Mouse (Mus musculus): Measurements from ENCODE around the gene Sept1.
A peak's percentile ranks its signal among the peaks of the same experiment; 100 is the strongest.
"Not testable (repeated sequence)": the region's sequence is repeated elsewhere in the genome, so short reads cannot be mapped to it uniquely, and the experiment has no call there.

The Sept1 gene

DNA sequence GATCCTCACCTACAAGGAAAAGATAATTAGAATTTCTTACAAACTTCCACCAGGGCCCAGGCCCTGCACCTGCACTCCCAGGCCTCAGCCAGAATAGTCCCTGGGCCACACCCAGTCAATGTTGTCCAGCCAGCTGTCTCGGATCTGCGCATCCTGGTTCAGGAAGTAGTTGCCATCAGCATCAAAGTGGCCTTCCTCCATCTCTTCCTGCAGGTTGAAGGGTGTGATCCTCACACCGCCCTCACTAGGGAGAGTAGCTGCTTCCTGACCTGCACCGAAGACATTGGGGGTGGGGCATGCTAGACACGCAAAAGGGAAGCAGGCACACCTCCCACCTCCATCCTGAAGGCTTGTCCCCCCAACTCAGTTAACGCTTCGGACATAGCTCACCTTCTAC, 38.3 kb downstream of the Sept1 start:
- no peak for DNase-seq (ENCODE audit: low read depth, low spot score)

DNA sequence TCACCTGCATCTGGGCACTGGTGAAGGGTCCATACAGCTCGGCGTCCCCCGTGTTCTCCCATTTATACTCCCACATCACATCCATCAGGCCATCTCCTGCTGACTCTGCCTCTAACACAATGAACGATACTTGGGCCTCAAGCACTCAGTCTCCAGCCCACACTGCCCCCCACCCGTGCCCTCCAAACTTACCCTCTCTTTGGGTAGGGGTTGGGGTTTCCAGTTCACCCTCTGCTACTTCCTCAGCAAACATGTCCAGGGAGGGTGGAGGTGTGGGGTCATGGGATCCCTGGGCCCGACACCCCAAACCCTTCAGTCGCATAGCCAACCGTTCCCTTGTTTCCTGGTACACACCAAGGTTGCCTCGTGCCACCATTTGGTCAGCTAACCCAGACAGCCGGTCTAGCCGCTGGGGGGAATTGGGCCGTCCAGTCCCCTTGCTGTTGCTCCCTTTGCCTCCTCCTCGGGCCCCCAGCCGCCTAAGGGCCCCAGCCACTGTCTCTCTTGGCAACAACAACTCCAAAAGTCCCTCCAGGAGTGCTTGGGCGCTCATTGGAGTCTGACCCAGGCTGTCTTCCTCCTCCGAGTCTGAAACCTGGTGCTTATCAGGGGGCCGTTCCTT, 38.8 kb downstream of the Sept1 start:
- no peak for DNase-seq (ENCODE audit: low read depth, low spot score)

DNA sequence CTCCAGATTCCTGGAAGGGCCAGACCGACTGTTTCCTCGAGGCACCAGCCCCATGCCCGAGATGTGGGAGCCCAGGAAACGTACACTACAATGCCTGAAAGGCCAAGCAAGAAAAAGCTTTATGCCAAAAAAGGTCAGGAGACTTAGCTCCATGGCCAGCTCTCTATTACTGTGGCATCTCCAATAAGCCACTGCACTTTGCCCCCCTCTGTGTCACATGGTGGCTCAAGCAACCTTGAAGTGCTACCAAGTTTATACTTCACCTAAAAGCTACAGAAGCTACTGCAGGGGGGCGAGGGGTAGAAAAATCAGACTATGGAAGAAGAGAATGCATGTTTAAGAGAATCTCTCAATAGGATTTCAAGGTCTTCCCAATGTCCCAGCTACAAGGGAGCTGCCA, 39.9 kb downstream of the Sept1 start:
- no peak for DNase-seq (ENCODE audit: low read depth, low spot score)

DNA sequence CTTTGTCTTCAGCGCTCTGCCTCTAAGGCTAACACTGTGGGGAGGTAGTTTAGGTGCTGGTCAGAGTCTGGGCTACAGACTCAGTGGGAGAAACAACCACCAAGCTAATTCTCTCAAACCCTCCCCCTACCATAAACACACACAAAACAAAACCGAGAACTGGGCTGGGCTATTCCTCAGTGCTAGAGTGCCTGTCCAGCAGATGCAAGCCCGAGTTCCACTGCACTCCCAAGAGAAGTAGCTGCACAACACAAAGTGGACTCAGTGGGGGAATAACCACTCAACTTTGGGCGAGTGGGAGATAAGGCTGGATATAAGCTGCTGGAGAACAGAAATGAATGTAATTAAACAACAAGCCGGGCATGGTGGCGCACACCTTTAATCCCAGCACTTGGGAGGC, 42.3 kb downstream of the Sept1 start:
- DNase-seq (ENCODE audit: low read depth, low spot score) = no peak

DNA sequence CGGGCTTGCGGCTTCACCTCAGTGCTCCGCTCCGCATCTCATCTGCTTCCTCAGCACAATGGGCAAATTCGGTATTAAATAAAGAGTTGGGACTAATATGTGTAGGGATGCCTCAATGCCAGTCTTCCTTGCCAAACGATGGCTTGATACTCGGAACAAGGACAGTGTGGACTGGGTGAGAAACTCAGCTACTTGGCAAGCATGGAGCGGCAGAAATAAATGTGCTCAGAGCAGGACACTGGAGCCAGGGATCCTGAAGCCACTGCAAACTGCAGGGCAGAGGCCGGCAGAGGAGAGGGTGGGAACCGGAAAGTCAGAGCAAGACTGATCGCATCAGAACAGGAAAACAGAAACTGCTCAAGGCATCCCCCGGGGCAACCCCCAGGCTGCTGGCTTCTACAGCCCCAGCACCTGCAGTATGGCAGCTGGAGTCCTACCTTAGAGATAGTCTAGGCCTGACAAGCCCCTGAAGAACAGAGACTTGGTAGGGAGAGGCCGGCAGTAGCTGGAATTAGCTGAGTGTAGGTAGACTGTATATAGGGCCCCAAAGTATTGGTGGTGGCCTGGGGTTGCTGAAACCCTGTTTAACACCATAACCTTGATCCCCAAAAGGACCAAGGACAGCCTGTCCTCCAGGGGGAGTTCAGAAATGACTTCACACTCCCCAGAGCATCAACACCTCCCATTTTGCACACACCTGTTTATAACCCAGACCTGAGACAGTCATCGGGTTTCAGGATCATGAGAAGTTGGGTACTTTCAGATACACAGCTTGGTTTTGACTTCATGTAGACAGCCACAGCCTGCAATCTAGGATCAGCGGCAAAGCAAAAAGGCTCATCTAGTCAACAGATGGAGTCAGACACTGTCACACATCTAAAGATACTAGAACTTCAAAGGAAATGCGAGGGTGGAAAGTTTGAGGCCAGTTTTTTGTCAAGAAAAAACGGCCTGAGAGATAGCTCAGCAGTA, 44.3 kb downstream of the Sept1 start:
- peak; percentile 76 for DNase-seq (ENCODE audit: low read depth, low spot score)

DNA sequence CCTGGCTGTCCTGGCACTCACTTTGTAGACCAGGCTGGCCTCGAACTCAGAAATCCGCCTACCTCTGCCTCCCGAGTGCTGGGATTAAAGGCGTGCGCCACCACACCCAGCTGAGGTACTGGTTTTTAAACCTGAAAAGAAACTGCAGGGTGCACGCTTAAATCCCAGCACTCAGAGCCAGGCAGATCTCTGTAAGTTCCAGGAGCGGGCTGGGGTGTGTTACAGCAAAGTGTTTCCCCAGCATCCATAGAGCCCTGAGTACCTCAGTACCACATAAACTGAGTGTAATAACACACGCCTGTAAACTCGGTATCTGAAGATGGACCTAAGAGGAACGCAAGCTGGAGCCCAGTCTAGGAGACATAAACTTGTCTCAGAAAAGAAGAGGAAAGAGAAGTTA, 45.6 kb downstream of the Sept1 start:
- no peak for DNase-seq (ENCODE audit: low read depth, low spot score)

DNA sequence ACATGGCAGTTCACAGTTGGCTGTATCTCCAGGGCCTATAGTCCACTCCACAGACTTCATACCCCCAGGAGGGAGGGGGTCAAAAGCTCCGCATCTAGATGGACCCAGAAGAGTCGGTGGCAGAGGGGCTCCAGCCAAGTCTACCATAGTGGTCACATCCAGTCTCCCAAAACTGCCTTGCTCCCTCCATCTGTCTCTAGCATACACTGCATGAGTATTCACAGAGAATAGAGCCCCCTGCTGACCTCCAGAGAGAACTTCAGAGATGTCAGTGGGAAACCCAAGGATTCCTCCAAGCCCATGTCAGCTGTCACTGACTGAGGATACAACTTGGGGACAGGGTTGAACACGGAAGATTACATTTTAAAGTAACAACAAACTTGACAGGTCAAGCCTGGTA, 47.3 kb downstream of the Sept1 start:
- DNase-seq (ENCODE audit: low read depth, low spot score) = peak; percentile 50

DNA sequence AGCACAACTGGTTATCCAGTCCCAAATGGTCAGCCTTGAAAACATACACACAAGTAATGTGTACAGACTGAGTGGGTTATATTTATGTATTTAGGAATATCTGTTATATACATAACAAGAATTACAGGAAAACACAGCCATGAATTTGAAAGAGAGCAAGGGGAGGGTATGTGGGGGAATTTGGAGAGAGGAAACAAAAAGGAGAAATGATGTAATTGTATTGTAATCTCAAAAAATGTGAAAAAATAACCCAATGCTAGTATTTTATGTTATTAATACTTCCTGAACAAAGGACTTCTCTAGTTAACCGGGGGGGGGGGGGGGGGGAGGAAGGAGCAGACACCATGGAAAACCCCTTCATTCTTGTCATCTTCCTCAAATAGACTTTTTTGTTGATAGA, 48.2 kb downstream of the Sept1 start:
- DNase-seq (ENCODE audit: low read depth, low spot score) = no peak

DNA sequence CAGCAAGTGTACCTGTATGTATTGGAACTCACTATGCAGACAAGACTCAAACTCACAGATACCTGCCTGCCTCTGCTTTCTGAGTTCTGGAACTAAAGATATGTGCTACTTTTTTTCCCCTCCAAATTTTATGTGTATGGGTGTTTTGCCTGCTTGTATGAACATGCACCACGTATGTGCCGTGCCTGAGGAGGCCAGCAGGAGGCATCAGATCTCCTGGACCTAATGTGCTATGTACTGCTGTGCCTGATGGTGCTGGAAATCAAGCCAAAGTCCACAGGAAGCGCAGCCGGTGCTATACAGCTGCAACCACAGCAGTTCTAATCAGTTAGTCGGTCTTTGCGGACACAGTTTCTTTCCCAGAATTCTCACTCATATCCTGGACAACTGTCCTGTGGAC, 49.1 kb downstream of the Sept1 start:
- peak; percentile 60 for DNase-seq (ENCODE audit: low read depth, low spot score)

DNA sequence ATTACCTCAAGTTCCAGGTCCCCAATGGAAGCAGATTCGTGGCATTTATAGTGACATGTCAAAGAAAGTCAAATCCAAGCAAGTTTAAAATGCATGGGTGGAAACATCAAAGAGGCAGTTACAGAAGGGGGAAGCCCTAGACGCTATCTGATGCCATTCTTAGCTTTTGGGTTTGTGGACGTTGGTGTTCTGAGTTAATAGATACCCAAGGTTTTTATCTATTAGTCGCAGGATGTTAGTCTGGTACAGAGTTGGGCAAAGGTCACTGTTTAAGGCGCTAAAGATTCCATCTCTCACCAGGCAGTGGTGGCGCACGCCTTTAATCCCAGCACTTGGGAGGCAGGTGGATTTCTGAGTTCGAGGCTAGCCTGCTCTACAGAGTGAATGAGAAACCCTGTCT, 49.6 kb downstream of the Sept1 start:
- DNase-seq (ENCODE audit: low read depth, low spot score) = no peak

DNA sequence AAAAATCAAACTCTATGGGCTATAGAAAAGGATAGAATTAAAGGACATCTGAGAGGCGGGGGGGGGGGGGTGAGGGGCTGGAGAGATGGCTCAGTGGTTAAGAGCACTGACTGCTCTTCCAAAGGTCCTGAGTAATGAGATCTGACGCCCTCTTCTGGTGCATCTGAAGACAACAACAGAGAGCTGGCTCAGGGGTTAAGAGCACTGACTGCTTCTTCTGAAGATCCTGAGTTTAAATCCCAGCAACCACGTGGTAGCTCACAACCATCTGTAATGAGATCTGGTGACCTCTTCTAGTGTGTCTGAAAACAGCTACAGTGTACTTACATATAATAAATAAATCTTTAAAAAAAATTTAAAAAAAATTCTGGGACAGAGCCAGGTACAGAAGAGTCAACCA, 51.2 kb downstream of the Sept1 start:
- not testable (repeated sequence) for DNase-seq (ENCODE audit: low read depth, low spot score)

DNA sequence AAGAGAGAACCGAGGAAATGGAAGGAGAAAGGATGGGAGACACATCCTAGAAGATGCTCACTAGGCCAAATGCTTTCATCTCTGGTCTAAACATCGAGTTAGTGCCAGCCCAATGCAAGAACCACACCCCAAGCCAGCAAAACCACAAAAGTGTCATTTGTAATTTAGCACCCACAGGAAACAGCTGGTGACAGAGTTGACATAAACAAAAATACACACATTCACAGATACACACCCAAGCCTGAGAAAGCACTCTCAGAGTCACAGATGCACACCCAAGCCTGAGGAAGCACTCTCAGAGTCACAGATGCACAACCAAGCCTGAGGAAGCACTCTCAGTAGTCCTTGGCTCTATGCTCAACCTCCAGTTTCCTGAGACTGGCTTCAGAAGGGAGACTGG, 52.1 kb downstream of the Sept1 start:
- DNase-seq (ENCODE audit: low read depth, low spot score) = peak; percentile 54

DNA sequence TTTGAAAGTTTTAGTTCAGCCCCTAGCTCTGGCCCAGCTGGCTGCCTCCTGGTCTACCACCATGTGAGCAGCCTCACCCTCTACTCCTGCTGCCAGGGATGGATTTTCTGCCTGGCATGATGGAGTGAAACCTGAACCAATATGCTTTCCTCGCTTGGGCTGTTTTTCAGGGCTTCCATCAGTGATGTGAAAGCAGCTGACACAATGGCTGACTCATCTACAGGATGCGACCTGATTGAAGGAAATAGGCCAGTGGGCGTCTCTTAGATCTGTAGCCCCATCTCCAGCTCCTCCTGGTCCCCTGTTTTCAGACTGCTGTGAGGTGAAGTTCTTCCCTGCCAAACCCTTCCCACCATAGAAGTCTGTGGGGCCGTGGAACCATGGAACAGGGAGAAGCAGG, 56.0 kb downstream of the Sept1 start:
- DNase-seq (ENCODE audit: low read depth, low spot score) = no peak

DNA sequence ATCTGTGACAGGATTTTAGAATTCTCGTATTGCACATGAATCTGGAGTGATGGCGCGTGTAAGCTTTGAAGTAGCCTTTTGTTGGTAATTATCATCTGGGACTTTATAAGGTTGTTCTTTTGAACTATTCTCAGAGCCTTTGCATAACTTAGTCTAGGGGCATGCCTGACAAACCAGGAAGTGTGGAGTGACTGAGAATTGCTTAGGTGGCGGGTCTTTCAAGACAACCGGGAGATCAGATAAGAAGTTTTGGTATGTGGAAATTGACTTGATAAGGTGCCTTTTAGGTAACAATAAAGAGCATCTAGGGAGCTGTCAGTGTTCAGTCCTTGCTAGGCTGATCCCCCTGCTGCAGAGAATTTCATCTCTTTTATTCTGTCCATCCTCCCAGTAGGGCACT, 66.4 kb downstream of the Sept1 start:
- DNase-seq (ENCODE audit: low read depth, low spot score) = no peak

DNA sequence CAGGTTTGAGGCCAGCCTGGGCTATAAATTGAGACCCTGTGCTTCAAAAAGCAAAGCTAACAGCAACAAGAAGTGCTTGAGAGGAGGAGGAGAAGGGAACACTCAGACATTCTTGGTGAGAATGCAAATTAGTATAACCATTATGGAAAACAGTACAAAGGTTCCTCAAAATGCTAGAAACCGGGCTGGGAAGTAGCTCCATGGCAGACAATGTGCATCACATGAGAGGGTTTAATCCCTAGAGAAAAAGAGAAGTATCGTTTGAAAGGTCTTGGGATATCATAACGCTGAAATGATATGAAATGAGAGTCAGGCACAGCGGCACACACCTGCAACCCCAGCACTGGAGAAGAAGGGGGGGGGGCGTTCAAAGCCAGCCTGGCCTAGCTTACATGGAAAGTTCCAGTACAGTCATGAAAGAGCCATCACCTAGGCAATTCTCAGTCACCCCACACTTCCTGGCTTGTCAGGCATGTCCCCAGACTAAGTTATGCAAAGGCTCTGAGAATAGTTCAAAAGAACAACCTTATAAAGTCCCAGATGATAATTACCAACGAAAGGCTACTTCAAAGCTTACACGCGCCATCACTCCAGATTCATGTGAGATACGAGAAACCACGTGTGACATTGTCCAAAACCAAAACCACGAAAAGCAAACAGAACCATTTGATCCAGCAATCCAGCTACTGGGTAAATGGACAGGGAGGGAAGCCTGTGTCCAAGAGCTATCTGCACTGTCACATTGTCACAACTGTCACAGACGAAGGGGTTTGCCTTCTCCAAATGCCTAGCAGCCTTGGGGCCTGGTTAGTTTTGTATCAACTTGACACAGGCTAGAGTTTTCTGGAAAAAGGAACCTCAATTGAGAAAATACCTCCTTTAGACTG, 67.1 kb downstream of the Sept1 start:
- DNase-seq (ENCODE audit: low read depth, low spot score) = peak; percentile 34

Measured in A20 (cell line).